Mouse (Mus musculus) cerebellum, adult 11-12 months (tissue): ENCODE data around the gene Alkbh1.

ENCODE experiments used
- DNase-seq: peaks from one replicate; pipeline ENCODE4 v3.0.0; 2022

The Alkbh1 gene

GRCm38 (mm10) chr12:87379496-87379895 is 64.3 kb downstream of the Alkbh1 start:
- no peak for DNase-seq
